Mouse (Mus musculus) layer of hippocampus, postnatal 10 days (tissue): ENCODE results near the gene Cnot4. TPM values are rescaled to one million over a fixed set of nuclear protein-coding genes. Genes with fewer than 3 reads are reported as not detected.
"Not testable (repeated sequence)": the region's sequence is repeated elsewhere in the genome, so short reads cannot be mapped to it uniquely, and the experiment has no call there.

Source experiments
- DNase-seq, 2 experiments: peaks; one replicate each; pipeline ENCODE4 v3.0.0; 2021; ENCODE audit warnings: low spot score in 2 of 2
- long read RNA-seq: library from polyadenylated mRNA; stranded (forward); transcript quantifications from one replicate; pipeline ENCODE4 v2.0.0, GENCODE M21; 2023
- total RNA-seq, 2 experiments: library from RNA; stranded (reverse); gene quantifications; 2 replicates each; pipeline ENCODE4 v1.2.3; 2021

Cnot4 gene
- 10 to 100 TPM; 37.5 to 41.0 TPM for total RNA-seq
- long read RNA-seq, transcript Cnot4-207 (11 exons, 3,296 nt): major isoform, 6 of 22 reads
- long read RNA-seq, transcript Cnot4-205 (1 exons, 2,800 nt): minor isoform, 5 of 22 reads
- long read RNA-seq, partial matches to known transcripts: 1 of 22 reads
- long read RNA-seq, other reads (novel, unspliced or antisense): 5 of 22 reads

DNA sequence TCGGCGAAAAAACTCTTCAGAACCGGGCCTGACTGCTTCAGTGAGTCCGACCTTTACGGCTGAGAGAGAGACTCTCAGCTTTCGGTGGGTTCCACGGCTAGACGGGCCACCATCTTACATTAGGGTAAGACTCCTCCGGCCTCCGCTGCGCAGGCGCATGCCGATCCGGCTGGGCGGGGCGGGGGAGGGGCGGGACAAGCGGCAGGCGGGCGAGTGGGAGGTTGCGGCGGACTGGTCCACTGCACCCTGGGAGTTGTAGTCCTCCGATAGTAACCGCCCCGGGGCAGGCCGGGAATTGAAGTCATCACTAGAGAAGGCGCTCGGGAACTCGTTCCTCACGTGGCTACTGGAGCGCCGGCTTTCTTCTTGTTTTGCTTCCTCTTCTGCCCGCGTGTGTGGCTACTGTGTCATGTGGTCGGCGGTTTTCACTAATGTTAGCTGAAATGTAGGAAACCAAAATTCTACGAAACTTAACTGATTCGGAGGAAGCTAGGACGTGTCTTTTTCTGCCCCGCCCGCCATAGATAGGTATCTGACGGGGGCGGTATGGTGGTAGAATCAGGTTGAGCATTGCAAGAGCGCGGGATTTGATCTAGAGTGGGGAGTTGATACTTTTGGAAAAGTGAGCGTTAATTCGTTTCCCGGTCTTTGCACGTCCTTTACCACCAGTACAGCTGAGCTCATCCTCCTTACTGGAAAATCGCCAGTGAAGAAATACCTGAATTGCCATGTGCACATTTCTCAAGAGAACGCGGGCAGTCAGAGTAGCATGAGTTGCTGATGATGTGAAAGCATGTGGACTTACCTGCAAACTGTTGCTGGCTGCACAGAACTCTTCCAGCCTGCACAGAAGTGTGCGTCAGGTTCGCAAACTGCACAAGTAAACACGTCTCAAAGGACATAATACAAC, at the start of gene Cnot4:
TSS of gene Cnot4 (minus strand) at position 146 of the 910 bp plus-strand sequence.
- peak; percentile 96 to 98 for DNase-seq

GRCm38 (mm10) chr6:35179299-35179698, 45.8 kb upstream of the Cnot4 start:
- DNase-seq: not testable (repeated sequence)

- no peak for DNase-seq
These were observed 44.2 kb upstream of the Cnot4 start for GRCm38 (mm10) chr6:35177650-35178272.

GRCm38 (mm10) chr6:35176979-35177649, 43.6 kb upstream of the Cnot4 start, which contains the start of gene Nup205:
TSS of gene Nup205 (plus strand) at chr6:35177421.
- DNase-seq: peak; percentile 79 to 89

GRCm38 (mm10) chr6:35173181-35173580, 39.7 kb upstream of the Cnot4 start:
- no peak for DNase-seq

- DNase-seq: not testable (repeated sequence)
These were observed 38.5 kb upstream of the Cnot4 start for GRCm38 (mm10) chr6:35172028-35172427.

DNA sequence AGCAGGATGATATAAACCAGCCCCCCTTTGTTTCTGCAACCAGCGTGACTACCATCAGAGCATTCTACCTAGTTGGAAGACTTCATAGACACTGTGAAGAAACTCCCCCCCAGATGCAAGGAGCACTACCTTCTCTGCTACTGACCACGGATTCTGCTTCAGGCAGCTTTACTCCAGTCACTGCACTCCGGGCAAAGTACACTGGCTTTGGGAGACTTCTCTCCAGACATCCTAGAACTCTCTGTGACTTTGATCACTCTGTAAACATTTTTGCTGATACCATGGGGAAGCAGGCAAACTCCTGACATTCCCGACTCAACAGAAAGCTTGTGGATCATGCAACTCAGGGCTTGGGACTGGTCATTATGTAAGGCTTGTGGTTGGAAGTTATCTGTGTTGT, 35.7 kb upstream of the Cnot4 start:
- DNase-seq: no peak

DNA sequence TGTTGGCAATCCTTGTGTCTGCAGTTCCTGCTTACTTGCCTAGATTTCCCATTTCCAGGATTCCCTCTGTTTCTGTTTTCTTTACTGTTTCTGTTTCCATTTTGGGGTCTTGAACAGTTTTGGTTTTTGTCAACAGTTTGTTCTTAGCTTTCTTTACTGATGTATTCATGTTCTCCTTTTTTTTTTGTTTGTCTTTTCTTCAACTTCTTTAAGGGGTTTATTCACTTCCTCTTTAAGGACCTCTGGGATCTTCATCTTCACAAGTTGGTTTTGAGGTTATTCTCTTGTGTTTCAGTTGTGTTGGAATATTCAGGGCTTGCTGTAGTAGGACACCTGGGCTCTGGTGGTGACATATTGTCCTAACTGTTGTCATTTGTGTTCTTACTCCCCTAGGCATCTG, 21.0 kb upstream of the Cnot4 start:
- no peak for DNase-seq

DNA sequence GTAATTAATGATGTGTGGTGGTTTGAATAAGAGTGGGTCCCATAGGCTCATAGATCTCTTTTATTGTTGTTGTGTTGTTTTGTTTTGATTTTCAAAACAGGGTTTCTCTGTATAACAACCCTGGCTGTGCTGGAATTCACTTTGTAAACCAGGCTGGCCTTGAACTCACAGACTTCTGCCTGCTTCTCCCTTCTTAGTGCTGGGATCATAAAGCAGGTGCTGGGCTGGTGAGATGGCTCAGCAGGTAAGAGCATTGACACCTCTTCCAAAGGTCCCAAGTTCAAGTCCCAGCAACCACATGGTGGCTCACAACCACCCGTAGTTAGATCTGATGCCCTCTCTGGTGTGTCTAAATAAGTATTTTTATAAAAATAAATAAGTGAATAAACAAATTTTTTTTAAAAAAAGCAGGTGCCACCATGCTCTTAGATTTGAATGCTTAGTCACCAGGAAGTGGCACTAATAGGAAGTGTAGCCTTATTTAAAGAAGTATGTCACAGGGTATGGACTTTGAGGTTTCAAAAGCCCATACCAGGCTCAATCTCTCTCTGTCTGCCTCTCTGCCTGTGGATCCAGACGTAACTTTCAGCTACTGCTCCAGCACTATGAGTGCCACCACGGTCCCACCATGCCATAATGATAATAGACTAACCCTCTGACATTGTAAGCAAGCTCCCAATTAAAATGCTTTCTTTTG, 14.3 kb upstream of the Cnot4 start:
- DNase-seq: no peak

- no peak for DNase-seq
These were observed 12.0 kb upstream of the Cnot4 start for GRCm38 (mm10) chr6:35145569-35145968.

DNA sequence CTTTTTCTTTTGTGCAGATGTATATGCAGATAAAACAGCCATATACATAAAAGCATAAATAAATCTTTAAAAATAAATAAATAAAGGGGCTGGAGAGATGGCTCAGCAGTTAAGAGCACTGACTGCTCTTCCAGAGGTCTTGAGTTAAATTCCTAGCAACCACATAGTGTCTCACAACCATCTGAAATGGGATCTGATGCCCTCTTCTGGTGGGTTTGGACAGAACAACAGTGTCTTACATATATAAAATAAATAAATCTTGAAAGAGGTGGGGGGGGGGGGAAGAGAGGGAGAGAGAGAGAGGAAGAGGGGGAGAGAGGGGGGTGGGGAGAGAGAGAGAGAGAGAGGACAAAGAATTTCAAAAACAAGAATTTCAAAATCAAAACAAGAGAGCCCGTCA, 6.8 kb upstream of the Cnot4 start:
- DNase-seq: no peak

DNA sequence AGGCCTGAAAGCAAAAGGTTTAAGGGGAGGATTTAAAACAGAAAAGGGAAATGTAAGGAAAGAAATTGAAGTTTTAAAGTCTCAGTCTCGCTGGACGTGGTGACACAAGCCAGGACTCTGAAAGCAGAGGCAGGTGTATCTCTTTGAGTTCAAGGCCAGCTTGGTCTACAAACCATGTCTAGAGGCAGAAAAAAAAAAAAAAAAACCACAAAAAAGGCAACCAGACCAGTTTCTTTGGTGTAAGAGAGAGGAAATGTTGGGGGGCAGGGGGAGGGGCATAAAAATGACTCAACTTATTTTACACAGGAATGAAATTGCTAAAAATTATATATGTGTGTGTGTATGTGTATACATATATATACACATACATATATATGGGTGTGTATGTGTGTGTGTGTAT, 1.3 kb upstream of the Cnot4 start:
- no peak for DNase-seq

DNA sequence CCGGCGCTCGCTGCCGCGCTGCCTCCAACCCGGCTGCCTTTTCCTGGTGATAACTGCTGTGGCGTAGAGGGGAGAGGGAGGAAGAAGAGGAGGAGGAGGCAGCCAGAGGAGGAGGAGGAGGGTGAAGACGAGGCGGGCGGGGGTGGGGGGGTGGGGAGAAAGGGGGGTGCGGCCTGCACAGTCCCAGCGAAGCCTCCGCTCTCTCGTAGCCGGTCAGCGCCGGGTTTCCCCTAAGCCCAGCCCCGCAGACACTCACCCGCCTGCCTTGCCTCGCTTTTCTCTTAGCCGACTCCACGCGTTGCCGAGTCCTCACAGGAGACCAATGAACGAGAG, 312 bp downstream of the Cnot4 start:
- no peak for DNase-seq

DNA sequence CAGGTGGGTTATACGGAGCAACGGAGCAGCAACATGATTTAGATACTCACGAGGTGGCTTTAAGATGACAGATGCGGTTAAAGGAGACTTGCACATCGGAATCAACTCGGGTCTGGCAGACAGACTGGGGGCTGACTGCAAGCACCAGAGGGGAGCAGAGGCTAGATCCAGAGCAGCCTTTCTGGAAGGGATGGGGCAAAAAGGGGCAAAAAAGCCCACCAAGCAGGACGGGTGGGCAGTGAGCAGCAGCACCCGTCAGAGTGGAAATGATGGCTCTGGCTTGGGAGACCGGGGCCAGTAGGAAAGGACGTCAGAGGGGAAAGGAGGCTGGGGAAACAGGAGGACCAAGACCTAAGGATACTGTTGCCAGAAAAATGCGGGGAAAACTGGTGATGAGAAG, 718 bp downstream of the Cnot4 start:
- no peak for DNase-seq

DNA sequence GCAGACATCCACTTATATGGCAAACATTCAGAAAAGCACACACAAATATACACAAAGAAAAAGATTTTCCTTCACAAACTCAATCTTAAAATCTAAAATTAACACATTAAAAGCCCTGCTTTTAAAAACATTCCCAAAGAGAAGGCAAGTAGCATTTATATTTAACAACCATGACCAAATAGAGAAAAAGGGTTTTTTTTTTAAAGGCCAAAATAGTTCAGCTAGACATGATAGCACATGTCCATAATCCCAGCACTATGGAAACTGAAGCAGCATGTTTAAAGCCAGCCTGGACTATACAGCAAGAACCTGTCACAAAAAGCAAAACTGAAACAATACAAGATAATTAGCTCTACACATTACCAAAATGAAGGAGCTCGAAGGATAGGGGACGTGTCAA, 11.0 kb downstream of the Cnot4 start:
- DNase-seq: no peak

- DNase-seq: no peak
These were observed 11.6 kb downstream of the Cnot4 start for GRCm38 (mm10) chr6:35121925-35122324.

DNA sequence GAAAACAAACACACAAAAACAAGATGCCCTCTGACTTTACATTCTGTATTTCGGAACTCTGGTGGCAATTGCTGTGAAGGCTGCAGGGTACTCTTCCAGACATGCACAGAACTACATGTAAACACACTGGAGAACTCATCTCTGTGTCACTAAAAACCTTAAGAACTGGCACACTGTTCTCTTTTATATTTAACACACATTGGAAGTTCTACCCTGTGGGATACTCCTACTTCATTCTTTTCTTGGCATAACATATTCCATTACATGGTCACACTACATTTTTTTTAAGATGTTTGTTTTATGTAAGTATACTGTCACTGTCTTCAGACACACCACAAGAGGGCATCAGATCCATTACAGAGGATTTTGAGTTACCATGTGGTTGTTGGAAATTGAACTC, 31.1 kb downstream of the Cnot4 start:
- no peak for DNase-seq

DNA sequence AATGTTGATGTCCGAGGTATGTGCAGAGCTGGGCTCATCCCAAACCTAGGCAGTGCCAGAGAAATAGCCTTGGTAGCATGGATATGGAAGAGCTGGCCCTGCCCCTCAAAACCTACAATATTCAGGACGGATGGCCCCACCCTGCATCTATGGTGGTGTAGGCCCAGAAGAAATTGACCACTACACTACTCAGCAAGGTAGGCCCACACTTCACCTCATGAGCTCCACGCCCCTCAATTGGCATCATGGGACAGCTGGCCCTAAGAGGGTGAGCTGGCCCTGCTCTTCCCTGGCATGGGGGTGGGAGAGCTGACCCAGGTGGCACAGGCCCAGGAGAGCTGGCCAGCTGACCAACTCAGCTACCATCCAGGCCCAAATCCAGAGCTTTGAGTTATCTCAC, 48.6 kb downstream of the Cnot4 start:
- DNase-seq: no peak

DNA sequence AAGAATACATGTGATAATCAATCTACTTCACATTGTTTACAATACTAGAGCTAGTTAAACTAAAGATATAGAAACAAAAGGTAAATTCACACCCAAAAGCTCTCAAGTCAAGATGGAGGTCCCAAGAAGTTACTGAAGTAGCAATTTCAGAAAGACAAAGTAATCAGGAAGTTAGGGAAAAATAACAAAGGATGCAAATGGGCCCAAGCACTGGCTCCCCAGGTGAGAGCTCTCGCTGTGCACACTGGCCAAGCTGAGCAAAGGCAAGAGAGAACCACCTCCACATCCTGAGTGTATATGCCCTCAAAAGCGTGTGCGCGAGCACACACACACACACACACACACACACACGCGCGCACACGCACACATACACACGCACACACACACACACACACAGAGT, 58.4 kb downstream of the Cnot4 start:
- DNase-seq: no peak

DNA sequence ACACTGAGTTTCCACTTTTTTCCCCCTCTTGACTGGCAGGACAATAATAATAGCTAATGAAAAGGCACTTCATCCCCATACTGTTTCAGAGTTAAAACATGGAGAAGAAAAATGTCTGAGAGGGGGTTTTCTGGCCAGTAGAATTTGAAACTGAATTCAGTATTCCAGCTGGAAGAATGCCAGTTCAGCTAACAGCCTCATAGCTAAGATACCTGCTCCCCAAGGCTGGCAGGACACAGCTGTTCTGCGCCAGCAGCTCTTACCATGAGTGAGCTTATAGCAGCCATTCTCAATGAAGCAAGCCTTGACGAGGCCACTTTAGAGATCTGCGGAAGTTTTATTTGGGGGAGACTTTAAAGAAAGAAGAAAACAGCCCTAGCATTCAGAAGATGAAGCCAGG, 62.3 kb downstream of the Cnot4 start:
- no peak for DNase-seq

DNA sequence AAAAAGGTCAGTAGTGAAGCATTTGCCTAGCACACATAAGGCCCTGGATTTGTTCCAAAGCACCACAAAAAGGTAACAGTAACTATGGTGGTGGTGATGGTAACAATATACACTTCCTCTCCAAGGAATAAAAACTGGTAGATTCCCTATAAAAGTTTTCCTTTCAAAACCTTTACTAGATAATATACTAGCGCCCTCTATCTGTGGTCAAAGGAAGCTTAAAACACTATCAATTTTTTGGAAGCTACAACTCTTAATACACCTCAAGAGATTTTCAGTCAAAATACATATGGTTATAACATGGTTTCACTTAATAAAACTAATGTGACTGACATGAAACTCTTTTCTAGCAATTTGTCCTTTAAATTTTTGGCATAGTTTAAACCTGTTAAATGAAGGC, 71.1 kb downstream of the Cnot4 start:
- DNase-seq: no peak
